Comparison of ENCODE assay signal across 9 mouse cellular contexts in the genomic region with DNA sequence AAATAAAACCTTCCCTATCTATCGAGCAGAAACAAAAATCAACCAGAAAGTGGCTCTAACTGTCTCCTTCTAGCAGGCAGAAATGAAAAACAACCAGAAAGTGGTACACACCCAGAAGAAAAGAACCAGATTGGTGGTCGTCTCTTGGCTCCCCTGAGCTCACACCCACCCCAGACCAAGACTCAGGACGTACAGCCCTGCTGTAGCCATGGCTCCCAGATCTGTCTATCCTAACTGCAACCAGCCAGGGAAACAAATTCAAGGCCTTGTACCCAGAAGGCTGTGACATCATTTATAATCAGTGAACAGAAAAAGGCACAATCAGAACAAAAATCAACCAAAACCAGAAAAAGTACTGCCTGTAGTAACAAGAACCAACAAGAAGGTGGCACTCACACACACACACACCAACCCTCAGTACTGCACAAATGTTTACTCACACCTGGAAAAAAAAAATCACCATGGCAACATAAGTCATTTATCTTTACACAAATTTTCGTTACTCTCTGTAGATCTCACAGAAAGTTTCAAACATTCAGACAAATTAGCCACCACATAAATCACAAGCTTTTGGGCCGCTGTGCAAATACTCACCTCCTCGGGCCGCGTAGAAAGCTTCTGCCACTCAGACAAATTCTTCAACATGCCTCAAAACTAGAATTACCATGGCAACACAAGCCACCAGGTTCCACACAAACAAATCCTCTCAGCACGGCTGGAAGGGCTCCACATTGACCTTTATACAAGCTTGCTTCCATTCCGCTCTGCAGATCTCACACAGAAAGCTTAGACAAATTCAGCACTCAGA.
DNase-seq lines count a peak whose midpoint lies in the region; ATAC-seq lines count a peak whose summit lies in the region.
"Had no signal": no experiment of that assay in that cellular context is flagged by ENCODE, and none has a peak within 500 bp of the region (broad histone marks: within the 10 kb centered on the region; RNA-seq: fewer than 3 reads in every experiment).

No protein-coding gene starts in this region.

- WGBS in embryonic facial prominence, embryonic 13.5 days = 53% methylated on average over 10 of the region's 10 CpGs
- WGBS in neural tube, embryonic 11.5 days = 42% methylated on average over 10 of the region's 10 CpGs

- ATAC-seq in embryonic facial prominence, embryonic 13.5 days (ENCODE audit: insufficient number of reproducible peaks, insufficient read depth, low FRiP score, low TSS enrichment, low read depth) = no peak
- peak; percentile 41; the same call in 1 of the 2 replicates for ATAC-seq in neural tube, embryonic 11.5 days (ENCODE audit: insufficient read depth, low FRiP score, low TSS enrichment)

- no peaks in the 10 kb centered on the region for H3K27me3 ChIP-seq in embryonic facial prominence, embryonic 13.5 days
- no peaks in the 10 kb centered on the region for H3K27me3 ChIP-seq in neural tube, embryonic 11.5 days (ENCODE audit: control insufficient read depth, insufficient read depth, low read length)
- H3K27me3 ChIP-seq: heart, embryonic 13.5 days had no signal

- DNase-seq in cerebellum, postnatal 10 days = peak; percentile 16 to 23
- no peak for DNase-seq in cerebellum, adult 8-10 months
- peak; percentile 18 for DNase-seq in CD4-positive, CD25-positive, alpha-beta regulatory T cell, adult 2 months (ENCODE audit: low read depth, low spot score)
- DNase-seq in kidney, postnatal 10 days = peak; percentile 10
- DNase-seq in neural tube, embryonic 11.5 days (ENCODE audit: low spot score) = peak; percentile 30
- DNase-seq in cerebellum, postnatal 36 days = no peak
- no peak for DNase-seq in thymus, postnatal 14 days

- 0 out of 2 replicates have a peak, but pooled peaks cover 10% of the 10 kb centered on the region for H3K4me1 ChIP-seq in embryonic facial prominence, embryonic 13.5 days
- no peaks in the 10 kb centered on the region for H3K4me1 ChIP-seq in neural tube, embryonic 11.5 days (ENCODE audit: control insufficient read depth, insufficient read depth, low read length)

- H3K9ac ChIP-seq in embryonic facial prominence, embryonic 13.5 days = no peak overlapping the region
- no peak overlapping the region for H3K9ac ChIP-seq in neural tube, embryonic 11.5 days (ENCODE audit: low read length)
- H3K9ac ChIP-seq: heart, embryonic 13.5 days had no signal

- H3K27ac ChIP-seq in embryonic facial prominence, embryonic 13.5 days = peak overlapping the region; percentile 22; the same call in 1 of the 2 replicates
- no peak overlapping the region for H3K27ac ChIP-seq in neural tube, embryonic 11.5 days (ENCODE audit: low read depth, low read length)
- H3K27ac ChIP-seq: heart, embryonic 13.5 days had no signal

- no peaks in the 10 kb centered on the region for H3K9me3 ChIP-seq in embryonic facial prominence, embryonic 13.5 days
- no peaks in the 10 kb centered on the region for H3K9me3 ChIP-seq in neural tube, embryonic 11.5 days (ENCODE audit: control insufficient read depth, low read length)
- H3K9me3 ChIP-seq: heart, embryonic 13.5 days had no signal

- no peak overlapping the region for H3K4me3 ChIP-seq in embryonic facial prominence, embryonic 13.5 days
- no peak overlapping the region for H3K4me3 ChIP-seq in neural tube, embryonic 11.5 days (ENCODE audit: low read depth, low read length)
- H3K4me3 ChIP-seq: heart, embryonic 13.5 days had no signal

- H3K36me3 ChIP-seq in embryonic facial prominence, embryonic 13.5 days = no peaks in the 10 kb centered on the region
- H3K36me3 ChIP-seq in neural tube, embryonic 11.5 days (ENCODE audit: control insufficient read depth, insufficient read depth, low read length) = no peaks in the 10 kb centered on the region
- H3K36me3 ChIP-seq: heart, embryonic 13.5 days had no signal

- no peak overlapping the region for H3K4me2 ChIP-seq in embryonic facial prominence, embryonic 13.5 days
- no peak overlapping the region for H3K4me2 ChIP-seq in neural tube, embryonic 11.5 days (ENCODE audit: low read depth)
- H3K4me2 ChIP-seq: heart, embryonic 13.5 days had no signal

Comparison
In these comparisons a context has a peak if more than half of its experiments do, and no peak if none do; other contexts are left out.
1. DNase-seq: peak in cerebellum, postnatal 10 days (2 of 2), CD4-positive, CD25-positive, alpha-beta regulatory T cell, adult 2 months (single experiment), kidney, postnatal 10 days (single experiment) and neural tube, embryonic 11.5 days (single experiment); none in cerebellum, adult 8-10 months (single experiment), cerebellum, postnatal 36 days (0 of 2) and thymus, postnatal 14 days (single experiment).